Mouse (Mus musculus): Measurements from ENCODE around the gene Gspt1.
A peak's percentile ranks its signal among the peaks of the same experiment; 100 is the strongest.

The Gspt1 gene

GRCm38 (mm10) chr16:11202571-11203554, 51.3 kb downstream of the Gspt1 start, which contains the start of gene Rsl1d1:
TSS of gene Rsl1d1 (minus strand) at chr16:11203331.
- DNase-seq = peak; percentile 93

- no peak for DNase-seq
Observed at GRCm38 (mm10) chr16:11201740-11202394, 52.3 kb downstream of the Gspt1 start.

GRCm38 (mm10) chr16:11200247-11200646, 53.9 kb downstream of the Gspt1 start:
- no peak for DNase-seq

- DNase-seq = no peak
Observed at GRCm38 (mm10) chr16:11198467-11198866, 55.7 kb downstream of the Gspt1 start.

- DNase-seq = no peak
Observed at GRCm38 (mm10) chr16:11197052-11197451, 57.1 kb downstream of the Gspt1 start.

GRCm38 (mm10) chr16:11193231-11193630, 60.9 kb downstream of the Gspt1 start:
- DNase-seq = no peak

- no peak for DNase-seq
Observed at GRCm38 (mm10) chr16:11190150-11190549, 64.0 kb downstream of the Gspt1 start.

- DNase-seq = no peak
Observed at GRCm38 (mm10) chr16:11177404-11177803, 76.7 kb downstream of the Gspt1 start.

GRCm38 (mm10) chr16:11176884-11177244, 77.3 kb downstream of the Gspt1 start:
- DNase-seq = no peak

- DNase-seq = peak; percentile 89
Observed at GRCm38 (mm10) chr16:11176208-11176883, 77.8 kb downstream of the Gspt1 start, which contains the start of gene Zc3h7a. TSS of gene Zc3h7a (minus strand) at chr16:11176393.

GRCm38 (mm10) chr16:11175489-11176207, 78.5 kb downstream of the Gspt1 start:
- DNase-seq = peak; percentile 72

GRCm38 (mm10) chr16:11175100-11175488, 79.0 kb downstream of the Gspt1 start:
- no peak for DNase-seq

GRCm38 (mm10) chr16:11174671-11175081, 79.4 kb downstream of the Gspt1 start:
- peak; percentile 63 for DNase-seq

GRCm38 (mm10) chr16:11171679-11172078, 82.4 kb downstream of the Gspt1 start:
- no peak for DNase-seq

Measured in lung, postnatal 14 days (tissue).